Mouse (Mus musculus): Measurements from ENCODE around the gene Zfp74.

DNA sequence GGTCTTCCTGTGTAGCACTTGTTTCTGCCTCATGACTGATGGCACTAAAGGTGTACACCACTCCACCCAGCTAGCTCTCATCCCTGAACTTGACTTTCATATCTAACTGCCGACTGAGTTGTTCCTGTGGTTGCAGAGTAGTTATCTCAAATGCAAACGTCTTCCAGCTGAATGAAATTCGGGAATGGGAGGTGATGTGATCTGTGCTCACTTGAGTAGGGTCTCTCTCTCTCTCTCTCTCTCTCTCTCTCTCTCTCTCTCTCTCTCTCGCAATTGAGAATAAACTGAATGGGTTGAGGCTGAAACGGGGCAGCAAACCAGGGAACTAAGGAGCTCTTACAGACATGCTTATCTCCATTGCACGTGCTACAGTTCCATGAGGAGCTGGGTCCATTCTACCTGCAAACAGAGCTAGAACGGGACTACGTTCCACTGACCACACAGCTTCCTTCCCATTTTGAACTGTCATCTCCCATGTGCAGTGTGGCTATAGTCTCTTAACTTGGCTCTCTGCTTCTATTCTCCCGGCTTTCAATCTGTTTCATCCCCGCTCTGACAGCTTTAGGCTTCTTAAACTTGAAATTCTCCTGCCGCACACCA, 4.3 kb upstream of the Zfp74 start:
- TF ChIP-seq POLR2A (IDR thresholded peaks at IDR 0.05; ENCODE audit: borderline replicate concordance, insufficient read depth, low read length) = no peak
- no peak for TF ChIP-seq CTCF (IDR thresholded peaks at IDR 0.05; ENCODE audit: borderline replicate concordance, insufficient read depth, low read depth, low read length)

Measured in cerebellum, adult 2 months (tissue).